Mouse (Mus musculus) midbrain, postnatal 0 days (tissue): ENCODE measurements around the gene Hc. TPM values are rescaled to one million over a fixed set of nuclear protein-coding genes. Genes with fewer than 3 reads are reported as not detected.
A peak's percentile ranks its signal among the peaks of the same experiment; 100 is the strongest.

ENCODE experiments used
- ATAC-seq: fragments of 200-750 bp; cut with Nextera tagmentation; 2 replicates; pipeline ENCODE4 v1.8.0; 2017; ENCODE audit warnings: moderate number of reproducible peaks, mild to moderate bottlenecking, moderate TSS enrichment, moderate library complexity; ENCODE audit not compliant: low FRiP score
- DNase-seq: peaks from one replicate; pipeline ENCODE4 v3.0.0-alpha.2; 2015; ENCODE audit warnings: low spot score
- H3K27ac ChIP-seq: fragments of 300-500 bp; sonication (generic); 2 replicates; pipeline ENCODE4 v1.5.1; 2014; ENCODE audit warnings: low read depth, mild to moderate bottlenecking, low read length, mixed read lengths
- H3K27me3 ChIP-seq: fragments of 300-500 bp; sonication (generic); 2 replicates; pipeline ENCODE4 v1.6.1; 2014; ENCODE audit warnings: low read length, control low read depth, mixed read lengths; ENCODE audit not compliant: insufficient read depth
- H3K36me3 ChIP-seq: fragments of 300-500 bp; sonication (generic); 2 replicates; pipeline ENCODE4 v1.6.1; 2014; ENCODE audit warnings: low read length, control low read depth, mixed read lengths; ENCODE audit not compliant: insufficient read depth
- H3K4me1 ChIP-seq: fragments of 300-500 bp; sonication (generic); 2 replicates; pipeline ENCODE4 v1.6.1; 2014; ENCODE audit warnings: mild to moderate bottlenecking, control low read depth, antibody characterized with exemption, low read length, mixed read lengths; ENCODE audit not compliant: insufficient read depth
- H3K4me2 ChIP-seq: fragments of 300-500 bp; sonication (generic); 2 replicates; pipeline ENCODE4 v1.6.1; 2014; ENCODE audit warnings: low read depth, mild to moderate bottlenecking, low read length, mixed read lengths; ENCODE audit not compliant: poor library complexity, severe bottlenecking
- H3K4me3 ChIP-seq: fragments of 300-500 bp; sonication (generic); 2 replicates; pipeline ENCODE4 v1.5.1; 2014; ENCODE audit warnings: low read depth, mild to moderate bottlenecking, low read length, moderate library complexity
- H3K9ac ChIP-seq: fragments of 300-500 bp; sonication (generic); replicated peaks from 2 replicates; pipeline ENCODE4 v1.6.1; 2014; ENCODE audit warnings: mild to moderate bottlenecking, low read length, moderate library complexity, mixed read lengths; ENCODE audit not compliant: poor library complexity, severe bottlenecking
- H3K9me3 ChIP-seq: fragments of 300-500 bp; sonication (generic); 2 replicates; pipeline ENCODE4 v1.6.1; 2016; ENCODE audit warnings: low read length, control low read depth
- CTCF ChIP-seq: IDR thresholded peaks from 2 replicates; pipeline ENCODE4 v1.5.1; 2016; ENCODE audit warnings: antibody characterized with exemption, mild to moderate bottlenecking
- WGBS: fragments of 180-500 bp; shearing (Covaris S2); extraction: QIAGEN DNeasy Blood & Tissue Kit; methylation state at CpG from one replicate; pipeline ENCODE4 v1.1.7; 2014; 5-methylcytosine and 5-hydroxymethylcytosine counted together
- polyA plus RNA-seq: library from polyadenylated mRNA; unstranded; fragments of >200 nt; fragmentation: Nextera tagmentation; extraction: Ambion mirVana; gene quantifications from 2 replicates; pipeline ENCODE4 v1.2.1, GENCODE M21; 2015
- total RNA-seq: library from RNA; depleted of rRNA; stranded (reverse); fragments of >200 nt; gene quantifications from 2 replicates; pipeline ENCODE4 v1.2.3, GENCODE M21; 2014

Gene Hc
- total and polyA plus RNA-seq, 2 experiments from 2014 or later, result 0.31 TPM; not detected in 1

DNA sequence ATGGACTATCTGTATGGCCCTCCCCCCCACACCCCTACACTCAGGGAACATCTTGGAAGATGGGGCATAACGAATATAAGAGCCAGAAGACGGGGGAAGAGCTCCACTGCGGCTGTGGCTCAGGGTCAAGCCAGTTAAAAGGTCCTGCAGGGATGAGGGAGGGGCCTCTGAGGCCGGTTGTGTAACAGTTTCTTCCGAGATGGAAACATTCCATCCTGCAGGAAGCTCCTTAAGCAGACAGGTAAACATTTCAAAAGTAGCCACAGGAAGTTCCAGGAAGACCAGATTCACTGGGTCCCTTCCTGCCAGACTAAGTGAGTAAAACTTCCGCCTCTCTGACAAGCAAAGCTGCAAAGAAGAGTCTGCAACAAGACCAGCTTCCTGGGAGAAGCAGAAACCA, 45.4 kb downstream of the Hc start:
- Histone ChIP-seq H3K9me3 (no peaks in the 10 kb centered on the region), H3K36me3 (no peaks in the 10 kb centered on the region), H3K4me3 (no peak overlapping the region), H3K9ac (no peak overlapping the region), H3K4me1 (no peaks in the 10 kb centered on the region), H3K4me2 (no peak overlapping the region), H3K27ac (no peak overlapping the region), H3K27me3 (no peaks in the 10 kb centered on the region)
- TF ChIP-seq CTCF, result no peak
- ATAC-seq (no peak), DNase-seq (no peak)
- WGBS, result 47% methylated on average over 6 of the region's 6 CpGs

GRCm38 (mm10) chr2:35011649-35012048, 49.6 kb downstream of the Hc start:
- no peak overlapping the region for H3K4me3 ChIP-seq
- no peaks in the 10 kb centered on the region for H3K36me3 ChIP-seq
- no peaks in the 10 kb centered on the region for H3K9me3 ChIP-seq
- H3K27me3 ChIP-seq, result no peaks in the 10 kb centered on the region
- no peak for ATAC-seq
- TF ChIP-seq CTCF, result no peak
- no peak overlapping the region for H3K4me2 ChIP-seq
- DNase-seq, result no peak
- no peak overlapping the region for H3K9ac ChIP-seq
- H3K4me1 ChIP-seq, result no peaks in the 10 kb centered on the region
- 94% methylated on average over 8 of the region's 8 CpGs for WGBS
- no peak overlapping the region for H3K27ac ChIP-seq

- no peaks in the 10 kb centered on the region for H3K27me3 ChIP-seq
- DNase-seq, result no peak
- no peaks in the 10 kb centered on the region for H3K9me3 ChIP-seq
- WGBS, result 82% methylated on average over 9 of the region's 9 CpGs
- no peak overlapping the region for H3K4me3 ChIP-seq
- no peak overlapping the region for H3K4me2 ChIP-seq
- H3K4me1 ChIP-seq, result peaks cover 6% of the 10 kb centered on the region; the same call in 1 of the 2 replicates
- H3K9ac ChIP-seq, result no peak overlapping the region
- no peaks in the 10 kb centered on the region for H3K36me3 ChIP-seq
- H3K27ac ChIP-seq, result no peak overlapping the region
- no peak for TF ChIP-seq CTCF
- no peak for ATAC-seq
Observed at GRCm38 (mm10) chr2:34998956-34999355, 62.3 kb downstream of the Hc start.

DNA sequence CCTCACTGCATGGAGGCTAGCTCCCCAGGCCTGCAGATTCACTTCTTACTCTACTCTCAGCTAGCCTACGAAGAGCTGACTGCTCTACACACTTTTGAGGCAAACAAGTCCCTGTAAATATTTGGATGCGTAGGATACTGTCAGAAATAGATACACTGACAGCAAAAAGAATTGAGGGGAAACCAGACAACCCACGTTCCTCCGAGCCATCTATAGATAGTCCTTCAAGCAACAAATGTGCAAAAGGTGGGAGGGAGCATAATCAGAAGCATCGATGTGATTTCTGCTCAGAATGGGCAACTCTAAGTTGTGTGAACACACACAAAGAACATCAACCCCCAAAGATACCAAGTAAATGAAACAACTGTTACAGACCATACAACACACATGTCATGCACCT, 64.7 kb downstream of the Hc start:
- ATAC-seq (no peak), DNase-seq (no peak)
- Histone ChIP-seq H3K36me3 (no peaks in the 10 kb centered on the region), H3K9me3 (no peaks in the 10 kb centered on the region), H3K27ac (no peak overlapping the region), H3K4me1 (peaks cover 10% of the 10 kb centered on the region; the same call in 1 of the 2 replicates), H3K27me3 (no peaks in the 10 kb centered on the region), H3K9ac (no peak overlapping the region), H3K4me2 (no peak overlapping the region), H3K4me3 (no peak overlapping the region)
- WGBS, result 95% methylated on average over 5 of the region's 5 CpGs
- no peak for TF ChIP-seq CTCF

DNA sequence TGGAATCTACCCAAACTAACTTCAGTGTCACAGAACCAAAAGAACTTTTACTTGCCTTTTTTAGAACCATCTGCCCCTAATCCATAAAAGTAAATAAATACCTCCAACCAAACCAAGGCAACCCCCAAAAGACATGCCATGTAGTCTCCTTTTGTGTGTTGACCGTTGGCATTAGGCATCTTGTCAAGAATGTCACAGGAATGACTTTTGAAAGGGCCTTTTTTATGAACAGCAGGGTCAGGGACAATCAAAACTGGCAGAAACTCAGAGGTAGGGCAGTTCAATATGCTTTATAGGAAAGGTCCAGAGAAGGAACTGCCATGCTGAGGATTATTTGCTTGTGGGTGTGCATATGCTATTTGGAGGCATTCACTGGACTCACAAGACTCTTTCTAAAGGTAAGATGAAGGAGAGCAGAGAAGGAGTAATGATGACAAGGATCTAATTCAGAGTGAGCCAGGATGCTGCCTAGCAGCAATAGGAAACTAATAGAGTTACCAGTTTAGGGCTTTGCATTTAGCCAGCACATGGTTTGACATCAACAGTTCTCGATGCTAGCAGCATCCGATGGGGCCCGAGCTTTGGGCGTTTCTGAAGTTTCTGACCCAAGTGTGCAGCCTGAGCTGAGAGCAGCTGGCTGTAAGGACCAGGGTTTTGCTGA, 67.4 kb downstream of the Hc start:
- H3K4me1 ChIP-seq, result peaks cover 10% of the 10 kb centered on the region; the same call in 1 of the 2 replicates
- 23% methylated on average over 5 of the region's 5 CpGs for WGBS
- no peaks in the 10 kb centered on the region for H3K36me3 ChIP-seq
- H3K4me2 ChIP-seq, result no peak overlapping the region
- peak; percentile 38 for DNase-seq
- peak overlapping the region; percentile 21; the same call in 1 of the 2 replicates for H3K27ac ChIP-seq
- TF ChIP-seq CTCF, result no peak
- no peaks in the 10 kb centered on the region for H3K27me3 ChIP-seq
- no peaks in the 10 kb centered on the region for H3K9me3 ChIP-seq
- H3K4me3 ChIP-seq, result no peak overlapping the region
- no peak overlapping the region for H3K9ac ChIP-seq
- ATAC-seq, result no peak
